Mouse (Mus musculus): ENCODE results near the gene Gm49340.

- TF ChIP-seq CTCF (IDR thresholded peaks at IDR 0.05; ENCODE audit: borderline replicate concordance, insufficient read depth, low read length) (no peak), POLR2A (IDR thresholded peaks at IDR 0.05; ENCODE audit: low read depth, low read length) (no peak)
These were observed at the start of gene Gm49340, which contains the start of the genes Aspa and Spata22 for GRCm38 (mm10) chr11:73329442-73329841.
